Mouse (Mus musculus): Measurements from ENCODE around the gene Alox12b. TPM values are rescaled to one million over a fixed set of nuclear protein-coding genes. Genes with fewer than 3 reads are reported as not detected.

The Alox12b gene
- polyA plus RNA-seq, 1 experiment = not detected

GRCm38 (mm10) chr11:69149728-69150127 lies 7.1 kb upstream of the Alox12b start:
- H3K4me1 ChIP-seq (ENCODE audit: control insufficient read depth, insufficient read depth, low read length) = no peaks in the 10 kb centered on the region
- H3K27ac ChIP-seq (ENCODE audit: insufficient read depth, low read length) = no peak overlapping the region
- no peaks in the 10 kb centered on the region for H3K27me3 ChIP-seq (ENCODE audit: control insufficient read depth, insufficient read depth, low read length, poor library complexity, severe bottlenecking)
- no peak overlapping the region for H3K4me3 ChIP-seq (ENCODE audit: low read depth, low read length)
- no peaks in the 10 kb centered on the region for H3K9me3 ChIP-seq (replicated peaks; ENCODE audit: control insufficient read depth, insufficient read depth, low read length, poor library complexity, severe bottlenecking)
- H3K9ac ChIP-seq (ENCODE audit: low read depth, poor library complexity, severe bottlenecking) = no peak overlapping the region
- no peaks in the 10 kb centered on the region for H3K36me3 ChIP-seq (ENCODE audit: control insufficient read depth, insufficient read depth, low read length, poor library complexity, severe bottlenecking)
- no peak for TF ChIP-seq POLR2A (IDR thresholded peaks at IDR 0.05; ENCODE audit: insufficient read depth, low read length)
- no peak for TF ChIP-seq EP300 (IDR thresholded peaks at IDR 0.05; ENCODE audit: insufficient read depth, low read depth, low read length)
- TF ChIP-seq CTCF (IDR thresholded peaks at IDR 0.05; ENCODE audit: low read depth, low read length) = no peak

GRCm38 (mm10) chr11:69150444-69150843 lies 6.3 kb upstream of the Alox12b start:
- H3K9me3 ChIP-seq (replicated peaks; ENCODE audit: control insufficient read depth, insufficient read depth, low read length, poor library complexity, severe bottlenecking) = no peaks in the 10 kb centered on the region
- no peaks in the 10 kb centered on the region for H3K36me3 ChIP-seq (ENCODE audit: control insufficient read depth, insufficient read depth, low read length, poor library complexity, severe bottlenecking)
- no peaks in the 10 kb centered on the region for H3K4me1 ChIP-seq (ENCODE audit: control insufficient read depth, insufficient read depth, low read length)
- peak overlapping the region; percentile 21 for H3K9ac ChIP-seq (ENCODE audit: low read depth, poor library complexity, severe bottlenecking)
- no peak overlapping the region for H3K27ac ChIP-seq (ENCODE audit: insufficient read depth, low read length)
- H3K27me3 ChIP-seq (ENCODE audit: control insufficient read depth, insufficient read depth, low read length, poor library complexity, severe bottlenecking) = no peaks in the 10 kb centered on the region
- peak; percentile 44 for TF ChIP-seq CTCF (IDR thresholded peaks at IDR 0.05; ENCODE audit: low read depth, low read length)
- no peak for TF ChIP-seq EP300 (IDR thresholded peaks at IDR 0.05; ENCODE audit: insufficient read depth, low read depth, low read length)
- no peak for TF ChIP-seq POLR2A (IDR thresholded peaks at IDR 0.05; ENCODE audit: insufficient read depth, low read length)
- peak overlapping the region; percentile 54 for H3K4me3 ChIP-seq (ENCODE audit: low read depth, low read length)

- TF ChIP-seq POLR2A (IDR thresholded peaks at IDR 0.05; ENCODE audit: insufficient read depth, low read length) (no peak), CTCF (IDR thresholded peaks at IDR 0.05; ENCODE audit: low read depth, low read length) (no peak), EP300 (IDR thresholded peaks at IDR 0.05; ENCODE audit: insufficient read depth, low read depth, low read length) (no peak)
- peak overlapping the region; percentile 21 for H3K9ac ChIP-seq (ENCODE audit: low read depth, poor library complexity, severe bottlenecking)
- peak overlapping the region; percentile 54 for H3K4me3 ChIP-seq (ENCODE audit: low read depth, low read length)
- no peaks in the 10 kb centered on the region for H3K4me1 ChIP-seq (ENCODE audit: control insufficient read depth, insufficient read depth, low read length)
- H3K36me3 ChIP-seq (ENCODE audit: control insufficient read depth, insufficient read depth, low read length, poor library complexity, severe bottlenecking) = no peaks in the 10 kb centered on the region
- H3K27me3 ChIP-seq (ENCODE audit: control insufficient read depth, insufficient read depth, low read length, poor library complexity, severe bottlenecking) = no peaks in the 10 kb centered on the region
- H3K9me3 ChIP-seq (replicated peaks; ENCODE audit: control insufficient read depth, insufficient read depth, low read length, poor library complexity, severe bottlenecking) = no peaks in the 10 kb centered on the region
- H3K27ac ChIP-seq (ENCODE audit: insufficient read depth, low read length) = no peak overlapping the region
Observed at GRCm38 (mm10) chr11:69151004-69151403, 5.8 kb upstream of the Alox12b start.

- H3K9me3 ChIP-seq (replicated peaks; ENCODE audit: control insufficient read depth, insufficient read depth, low read length, poor library complexity, severe bottlenecking) = no peaks in the 10 kb centered on the region
- H3K9ac ChIP-seq (ENCODE audit: low read depth, poor library complexity, severe bottlenecking) = no peak overlapping the region
- H3K27me3 ChIP-seq (ENCODE audit: control insufficient read depth, insufficient read depth, low read length, poor library complexity, severe bottlenecking) = no peaks in the 10 kb centered on the region
- no peaks in the 10 kb centered on the region for H3K4me1 ChIP-seq (ENCODE audit: control insufficient read depth, insufficient read depth, low read length)
- H3K4me3 ChIP-seq (ENCODE audit: low read depth, low read length) = no peak overlapping the region
- no peak for TF ChIP-seq CTCF (IDR thresholded peaks at IDR 0.05; ENCODE audit: low read depth, low read length)
- no peak for TF ChIP-seq EP300 (IDR thresholded peaks at IDR 0.05; ENCODE audit: insufficient read depth, low read depth, low read length)
- no peak for TF ChIP-seq POLR2A (IDR thresholded peaks at IDR 0.05; ENCODE audit: insufficient read depth, low read length)
- no peaks in the 10 kb centered on the region for H3K36me3 ChIP-seq (ENCODE audit: control insufficient read depth, insufficient read depth, low read length, poor library complexity, severe bottlenecking)
- no peak overlapping the region for H3K27ac ChIP-seq (ENCODE audit: insufficient read depth, low read length)
Observed at GRCm38 (mm10) chr11:69153831-69154230, 3.0 kb upstream of the Alox12b start.

- TF ChIP-seq EP300 (IDR thresholded peaks at IDR 0.05; ENCODE audit: insufficient read depth, low read depth, low read length) (no peak), CTCF (IDR thresholded peaks at IDR 0.05; ENCODE audit: low read depth, low read length) (no peak)
- no peak overlapping the region for H3K9ac ChIP-seq (ENCODE audit: low read depth, poor library complexity, severe bottlenecking)
- no peaks in the 10 kb centered on the region for H3K4me1 ChIP-seq (ENCODE audit: control insufficient read depth, insufficient read depth, low read length)
- H3K9me3 ChIP-seq (replicated peaks; ENCODE audit: control insufficient read depth, insufficient read depth, low read length, poor library complexity, severe bottlenecking) = no peaks in the 10 kb centered on the region
- no peaks in the 10 kb centered on the region for H3K36me3 ChIP-seq (ENCODE audit: control insufficient read depth, insufficient read depth, low read length, poor library complexity, severe bottlenecking)
- no peak overlapping the region for H3K27ac ChIP-seq (ENCODE audit: insufficient read depth, low read length)
- no peaks in the 10 kb centered on the region for H3K27me3 ChIP-seq (ENCODE audit: control insufficient read depth, insufficient read depth, low read length, poor library complexity, severe bottlenecking)
- H3K4me3 ChIP-seq (ENCODE audit: low read depth, low read length) = no peak overlapping the region
Observed at GRCm38 (mm10) chr11:69155351-69155750, 1.4 kb upstream of the Alox12b start.

- Histone ChIP-seq H3K4me3 (ENCODE audit: low read depth, low read length) (no peak overlapping the region), H3K4me1 (ENCODE audit: control insufficient read depth, insufficient read depth, low read length) (no peaks in the 10 kb centered on the region), H3K27ac (ENCODE audit: insufficient read depth, low read length) (no peak overlapping the region), H3K9me3 (replicated peaks; ENCODE audit: control insufficient read depth, insufficient read depth, low read length, poor library complexity, severe bottlenecking) (no peaks in the 10 kb centered on the region), H3K27me3 (ENCODE audit: control insufficient read depth, insufficient read depth, low read length, poor library complexity, severe bottlenecking) (no peaks in the 10 kb centered on the region), H3K36me3 (ENCODE audit: control insufficient read depth, insufficient read depth, low read length, poor library complexity, severe bottlenecking) (no peaks in the 10 kb centered on the region), H3K9ac (ENCODE audit: low read depth, poor library complexity, severe bottlenecking) (no peak overlapping the region)
- TF ChIP-seq POLR2A (IDR thresholded peaks at IDR 0.05; ENCODE audit: insufficient read depth, low read length) (no peak), CTCF (IDR thresholded peaks at IDR 0.05; ENCODE audit: low read depth, low read length) (no peak), EP300 (IDR thresholded peaks at IDR 0.05; ENCODE audit: insufficient read depth, low read depth, low read length) (no peak)
Observed at GRCm38 (mm10) chr11:69169313-69169712, 12.5 kb downstream of the Alox12b start.

Measured in ES-Bruce4 (cell line).